Mouse (Mus musculus) MEL (cell line): ENCODE results near the gene Eif3b.

Source experiments
- CHD2 ChIP-seq: IDR thresholded peaks from 2 replicates; pipeline ENCODE4 v1.6.1; 2011; ENCODE audit warnings: low read length, improper control_type of control experiment
- CTCF ChIP-seq, 3 experiments: IDR thresholded peaks in 2 of 3; conservative IDR thresholded peaks in 1 of 3; 2 replicates each; pipeline ENCODE4 v1.5.1; 2011 to 2012; ENCODE audit warnings: low read length in 3 of 3, low read depth in 2 of 3, mild to moderate bottlenecking in 2 of 3, improper control_type of control experiment in 1 of 3, inconsistent platforms in 1 of 3, mixed read lengths in 1 of 3, moderate library complexity in 1 of 3; ENCODE audit not compliant: control insufficient read depth in 1 of 3, insufficient read depth in 1 of 3, poor library complexity in 1 of 3, severe bottlenecking in 1 of 3
- ELF1 ChIP-seq: IDR thresholded peaks from 2 replicates; pipeline ENCODE4 v1.6.1; 2014; ENCODE audit warnings: low read depth, mild to moderate bottlenecking, inconsistent platforms, low read length, improper control_type of control experiment, moderate library complexity
- GATA1 ChIP-seq: IDR thresholded peaks from 2 replicates; pipeline ENCODE4 v1.6.1; 2011; ENCODE audit warnings: low read depth, low read length, improper control_type of control experiment
- HCFC1 ChIP-seq: IDR thresholded peaks from 2 replicates; pipeline ENCODE4 v1.6.1; 2012; ENCODE audit warnings: low read depth, mild to moderate bottlenecking, inconsistent platforms, low read length, improper control_type of control experiment, moderate library complexity
- MEF2A ChIP-seq: IDR thresholded peaks from 2 replicates; pipeline ENCODE4 v1.6.1; 2014; ENCODE audit warnings: low read depth, mild to moderate bottlenecking, inconsistent platforms, low read length, improper control_type of control experiment; ENCODE audit not compliant: poor library complexity, insufficient replicate concordance, severe bottlenecking; ENCODE audit errors: extremely low read depth
- NELFE ChIP-seq: IDR thresholded peaks from 2 replicates; pipeline ENCODE4 v1.6.1; 2011; ENCODE audit warnings: low read depth, low read length, improper control_type of control experiment
- POLR2A ChIP-seq, 2 experiments: IDR thresholded peaks; 2 replicates each; pipeline ENCODE4 v1.6.1; 2011 to 2012; ENCODE audit warnings: low read length in 2 of 2, mild to moderate bottlenecking in 2 of 2, control low read depth in 1 of 2, improper control_type of control experiment in 1 of 2, low read depth in 1 of 2, moderate library complexity in 1 of 2; ENCODE audit not compliant: control insufficient read depth in 1 of 2, insufficient read depth in 1 of 2, poor library complexity in 1 of 2
- POLR2AphosphoS2 ChIP-seq: IDR thresholded peaks from 2 replicates; pipeline ENCODE4 v1.6.1; 2011; ENCODE audit warnings: low read length, improper control_type of control experiment
- RAD21 ChIP-seq: IDR thresholded peaks from 2 replicates; pipeline ENCODE4 v1.6.1; 2011; ENCODE audit warnings: mild to moderate bottlenecking, low read depth, low read length, improper control_type of control experiment
- TAL1 ChIP-seq: IDR thresholded peaks from 2 replicates; pipeline ENCODE4 v1.6.1; 2012; ENCODE audit warnings: mild to moderate bottlenecking, inconsistent platforms, low read length, moderate library complexity, mixed read lengths

- TF ChIP-seq HCFC1 = no peak
- TF ChIP-seq TAL1 = no peak
- TF ChIP-seq GATA1 = no peak
- TF ChIP-seq ELF1 = no peak
- no peak for TF ChIP-seq NELFE
- no peak for TF ChIP-seq RAD21
- no peak for TF ChIP-seq CHD2
- no peak for TF ChIP-seq POLR2A (IDR thresholded peaks at IDR 0.05; ENCODE audit: control insufficient read depth in 1 of 2, insufficient read depth in 1 of 2, low read depth in 1 of 2, low read length in 2 of 2, poor library complexity in 1 of 2)
- TF ChIP-seq MEF2A = no peak
- TF ChIP-seq POLR2AphosphoS2 = no peak
- TF ChIP-seq CTCF (IDR thresholded peaks at IDR 0.05 in 2 of 3, conservative IDR thresholded peaks at IDR 0.05 in 1 of 3; ENCODE audit: control insufficient read depth in 1 of 3, insufficient read depth in 1 of 3, low read depth in 2 of 3, low read length in 3 of 3, poor library complexity in 1 of 3, severe bottlenecking in 1 of 3) = no peak
These were observed 44.9 kb upstream of the Eif3b start for GRCm38 (mm10) chr5:140374226-140374625.
